Mouse (Mus musculus) colon, adult 2 months (tissue): ENCODE measurements around the gene Trappc3l. TPM values are rescaled to one million over a fixed set of nuclear protein-coding genes. Genes with fewer than 3 reads are reported as not detected.

ENCODE experiments used
- polyA plus RNA-seq: library from polyadenylated mRNA; depleted of rRNA; stranded (reverse); fragments of >200 nt; gene quantifications from 2 replicates; pipeline ENCODE4 v1.2.3, GENCODE M21; 2012; rRNA removed

Trappc3l gene
- polyA plus RNA-seq = not detected in 2 replicates

GRCm38 (mm10) chr10:34037401-34037800, at the start of gene Trappc3l:
Gene Trappc3l, plus strand, starts transcription at chr10:34037597.

DNA sequence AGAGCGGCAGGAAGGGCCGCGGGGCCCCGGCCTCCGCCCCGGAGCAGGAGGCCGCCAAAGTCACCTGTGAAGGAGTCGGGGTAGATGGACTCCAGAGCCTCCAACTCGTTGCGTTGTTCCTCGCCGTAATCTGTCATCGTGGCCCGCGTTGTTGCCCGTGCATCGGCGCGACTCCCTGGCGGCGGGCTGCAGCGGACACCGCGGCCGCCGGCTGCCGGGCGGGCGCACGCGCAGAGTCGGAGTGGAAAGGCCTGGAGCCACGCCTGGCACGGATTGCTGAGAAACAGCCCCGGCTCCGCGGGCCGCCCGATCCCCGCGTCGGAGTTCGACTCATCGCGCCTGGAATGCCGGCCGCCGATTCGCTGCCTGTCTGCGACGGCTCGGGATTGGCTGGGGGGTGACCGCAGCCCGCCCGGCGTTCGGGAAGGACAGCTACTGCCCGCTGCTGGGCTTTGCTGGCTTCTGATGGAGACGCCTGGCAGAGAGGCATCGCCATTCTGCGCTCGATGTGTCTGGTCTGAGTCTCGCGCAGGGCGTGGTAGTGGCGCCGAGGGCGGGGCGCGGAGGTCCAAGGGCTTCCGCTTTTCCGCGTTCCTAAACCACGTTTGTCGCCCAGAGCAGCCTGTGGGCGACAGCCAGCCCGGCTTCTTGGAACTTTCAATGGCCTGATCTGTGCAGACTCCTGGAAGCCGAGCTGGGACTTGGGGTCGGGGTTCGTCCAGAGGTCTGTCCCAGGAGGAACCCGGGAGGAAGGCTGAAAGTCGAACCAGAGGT, 17.9 kb upstream of the Trappc3l start, which contains the start of gene Rwdd1:
TSS of gene Rwdd1 (minus strand) at position 323 of the 774 bp plus-strand sequence.

GRCm38 (mm10) chr10:34044210-34044609, 6.8 kb downstream of the Trappc3l start, which contains the start of gene Calhm4:
Gene Calhm4, minus strand, starts transcription at chr10:34044310.

GRCm38 (mm10) chr10:34096418-34096883, 59.1 kb downstream of the Trappc3l start, which contains the start of gene Calhm5:
Gene Calhm5, minus strand, starts transcription at chr10:34096519.

DNA sequence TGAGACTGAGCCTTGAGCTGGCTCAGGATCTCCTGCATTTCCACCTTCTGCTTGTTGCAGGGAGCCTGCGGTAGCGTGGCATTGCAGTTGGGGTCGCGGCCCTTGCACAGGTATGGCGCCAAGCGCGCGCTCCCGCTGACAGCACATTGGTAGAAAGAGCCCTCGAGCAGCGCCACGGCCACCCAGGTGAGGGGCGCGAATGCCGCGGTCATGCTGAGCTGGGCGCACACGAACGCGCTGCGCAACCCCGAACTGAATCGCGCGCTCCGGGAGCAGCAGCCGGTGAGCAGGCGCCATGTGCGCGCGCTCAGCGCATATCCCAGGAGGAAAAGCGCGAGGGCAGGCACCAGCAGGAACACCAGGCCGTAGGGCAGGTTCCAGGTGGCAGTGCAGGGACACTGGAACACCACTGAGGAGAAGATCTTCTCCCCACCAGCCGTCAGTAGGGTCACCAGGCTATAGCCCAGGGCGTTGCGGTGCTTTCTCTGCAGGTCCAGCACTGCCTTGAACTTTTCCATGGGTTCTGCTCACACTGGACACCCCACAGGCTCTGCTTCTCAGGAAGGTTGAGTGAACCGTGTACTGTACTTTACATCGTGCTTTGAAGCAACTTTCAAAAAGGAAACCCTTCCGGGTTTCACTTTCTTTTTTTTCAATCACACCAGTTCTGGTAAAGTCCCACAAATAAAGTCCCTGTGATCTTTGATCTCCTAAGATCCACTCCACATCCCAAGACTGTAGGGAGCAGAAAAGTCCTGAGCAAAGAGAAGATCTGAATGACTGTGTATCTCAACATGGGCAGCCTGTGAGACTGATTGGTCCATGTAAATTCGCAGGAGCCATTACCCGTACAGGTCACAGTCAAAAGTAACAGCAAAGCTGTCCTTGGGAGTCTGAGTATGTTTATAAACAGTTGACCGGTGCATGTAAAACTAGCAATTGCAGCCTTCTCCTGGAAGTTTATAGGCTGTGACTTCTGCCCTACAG, 90.3 kb downstream of the Trappc3l start, which contains the start of gene Calhm6:
TSS of gene Calhm6 (minus strand) at position 593 of the 987 bp plus-strand sequence.

Other genes starting within 250 kb of the Trappc3l start
- not detected in 2 replicates for gene Sult3a1, start 179.9 kb upstream of the Trappc3l start, polyA plus RNA-seq
- gene Rsph4a, start 132.5 kb upstream of the Trappc3l start, polyA plus RNA-seq = not detected in 2 replicates
- gene Zup1, start 86.3 kb upstream of the Trappc3l start, polyA plus RNA-seq = 3.4 and 3.6 TPM in 2 replicates
- gene Rwdd1, start 18.0 kb upstream of the Trappc3l start, polyA plus RNA-seq = 41.0 and 48.1 TPM in 2 replicates
- not detected in 2 replicates for gene Calhm4, start 6.7 kb downstream of the Trappc3l start, polyA plus RNA-seq
- 0.36 and 0.57 TPM in 2 replicates for gene Calhm5, start 58.9 kb downstream of the Trappc3l start, polyA plus RNA-seq
- gene Calhm6, start 90.4 kb downstream of the Trappc3l start, polyA plus RNA-seq = 1.7 and 2.3 TPM in 2 replicates
- 4.3 and 6.9 TPM in 2 replicates for gene Dse, start 170.1 kb downstream of the Trappc3l start, polyA plus RNA-seq
- 18.8 and 21.4 TPM in 2 replicates for gene Tspyl1, start 244.6 kb downstream of the Trappc3l start, polyA plus RNA-seq